In genomic region chr16:31276962-31277361, GRCm38 (mm10) we compare ENCODE assay signal across 8 mouse cellular contexts. TPM values are rescaled to one million over a fixed set of nuclear protein-coding genes. Genes with fewer than 3 reads are reported as not detected.
A peak's percentile ranks its signal among the peaks of the same experiment; 100 is the strongest.
DNase-seq lines count a peak whose midpoint lies in the region; ATAC-seq lines count a peak whose summit lies in the region.

No protein-coding gene starts in this region.

- no peak for ATAC-seq in megakaryocyte-erythroid progenitor cell, adult 5-6 weeks (replicated peaks; ENCODE audit: low FRiP score, low TSS enrichment, poor library complexity, severe bottlenecking)
- ATAC-seq in granulocyte monocyte progenitor cell, adult 5-6 weeks (replicated peaks; ENCODE audit: poor library complexity, severe bottlenecking), result no peak

- intact Hi-C loops in heart, postnatal 10 days (cut with DNase I), result loop anchor here (2.0 kb wide), 2 partner anchors 14 to 50 kb away; no protein-coding TSS in a partner anchor

- peak; percentile 65 for DNase-seq in heart, adult 8-10 months (ENCODE audit: low spot score)
- no peak for DNase-seq in heart, postnatal 10 days
- DNase-seq in urinary bladder, postnatal 14 days (ENCODE audit: low spot score), result peak; percentile 16
- DNase-seq in urinary bladder, postnatal 36 days (ENCODE audit: low spot score in 2 of 2), result no peak
- DNase-seq in kidney, postnatal 36 days, result peak; percentile 26 to 43
- DNase-seq in urinary bladder, postnatal 25 days (ENCODE audit: low spot score), result no peak

RNA-seq across cellular contexts. Expression of gene Ppp1r2, which starts 1.9 kb away (rescaled TPM):
- 10 to 100 TPM; 74.1 to 92.4 (median 77.5) TPM for total RNA-seq in heart, adult 8-10 months (2022)
- total RNA-seq in heart, postnatal 10 days (2021), result 100 to 1,000 TPM; 113 to 125 TPM
- 43.3 and 53.4 TPM in 2 replicates for total RNA-seq in megakaryocyte-erythroid progenitor cell, adult 5-6 weeks (2014; fragmentation: Nextera tagmentation)
- 48.4 and 57.5 TPM in 2 replicates for total RNA-seq in megakaryocyte-erythroid progenitor cell, adult 5-6 weeks (2017)
- total RNA-seq in granulocyte monocyte progenitor cell, adult 5-6 weeks (2014; fragmentation: Nextera tagmentation), result 34.2 and 38.9 TPM in 2 replicates
- 56.4 and 57.4 TPM in 2 replicates for total RNA-seq in granulocyte monocyte progenitor cell, adult 5-6 weeks (2017)

RNA-seq across cellular contexts. Expression of gene Apod, which starts 37.6 kb away (rescaled TPM):
- total RNA-seq in heart, adult 8-10 months (2022), result 1 to 10 TPM; 3.6 to 6.1 (median 4.9) TPM
- total RNA-seq in heart, postnatal 10 days (2021), result 1 to 10 TPM in 1 of 2 experiments, under 1 TPM in 1; 0.91 to 1.1 TPM
- not detected in 2 replicates for total RNA-seq in megakaryocyte-erythroid progenitor cell, adult 5-6 weeks (2014; fragmentation: Nextera tagmentation)
- not detected in 2 replicates for total RNA-seq in megakaryocyte-erythroid progenitor cell, adult 5-6 weeks (2017)
- not detected in 2 replicates for total RNA-seq in granulocyte monocyte progenitor cell, adult 5-6 weeks (2014; fragmentation: Nextera tagmentation)
- not detected in 2 replicates for total RNA-seq in granulocyte monocyte progenitor cell, adult 5-6 weeks (2017)

Comparison
In these comparisons a context has a peak if more than half of its experiments do, and no peak if none do; other contexts are left out.
1. DNase-seq: peak in heart, adult 8-10 months (single experiment), urinary bladder, postnatal 14 days (single experiment) and kidney, postnatal 36 days (2 of 2); none in heart, postnatal 10 days (0 of 2), urinary bladder, postnatal 36 days (0 of 2) and urinary bladder, postnatal 25 days (single experiment).